12 mouse cellular contexts compared by ENCODE assay signal in genomic region chr13:103071783-103072182, GRCm38 (mm10).
A peak's percentile ranks its signal among the peaks of the same experiment; 100 is the strongest.
DNase-seq lines count a peak whose midpoint lies in the region; ATAC-seq and TF ChIP-seq lines count a peak whose summit lies in the region.
"Had no signal": no experiment of that assay in that cellular context is flagged by ENCODE, and none has a peak within 500 bp of the region (broad histone marks: within the 10 kb centered on the region; RNA-seq: fewer than 3 reads in every experiment).

No protein-coding gene starts in this region.

- in situ Hi-C loops in CH12.LX (cut with MboI; ENCODE audit: low pct_ligation_motif_present, low pct_unique_long_range_greater_than_20kb, low sequenced_read_pairs) = no loop called here

- no peak overlapping the region for H3K4me3 ChIP-seq in forebrain, postnatal 0 days (ENCODE audit: low read depth, low read length)
- H3K4me3 ChIP-seq in forebrain, embryonic 14.5 days (ENCODE audit: low read depth, low read length) = no peak overlapping the region
- no peak overlapping the region for H3K4me3 ChIP-seq in left cerebral cortex, adult 2 months
- no peak overlapping the region for H3K4me3 ChIP-seq in CH12.LX (replicated peaks in 1 of 3; ENCODE audit: low read depth in 2 of 3, low read length in 2 of 3, poor library complexity in 1 of 3)
- H3K4me3 ChIP-seq: limb, embryonic 12.5 days had no signal

- TF ChIP-seq POLR2A in CH12.LX (IDR thresholded peaks at IDR 0.05; ENCODE audit: low read depth, low read length) = no peak

- H3K4me2 ChIP-seq in forebrain, postnatal 0 days (ENCODE audit: low read depth) = no peak overlapping the region
- H3K4me2 ChIP-seq in forebrain, embryonic 14.5 days (ENCODE audit: low read length) = no peak overlapping the region
- no peak overlapping the region for H3K4me2 ChIP-seq in CH12.LX (ENCODE audit: insufficient read depth, low read depth, poor library complexity, severe bottlenecking)
- H3K4me2 ChIP-seq: limb, embryonic 12.5 days had no signal

- H3K4me1 ChIP-seq in forebrain, postnatal 0 days (ENCODE audit: insufficient read depth) = 0 out of 2 replicates have a peak, but pooled peaks cover 4% of the 10 kb centered on the region
- no peaks in the 10 kb centered on the region for H3K4me1 ChIP-seq in forebrain, embryonic 14.5 days (ENCODE audit: control insufficient read depth, insufficient read depth, low read length)
- peaks cover 6 to 10% of the 10 kb centered on the region in 2 experiments for H3K4me1 ChIP-seq in CH12.LX (ENCODE audit: control insufficient read depth in 1 of 2, insufficient read depth in 2 of 2)
- H3K4me1 ChIP-seq: limb, embryonic 12.5 days had no signal

- no peaks in the 10 kb centered on the region for H3K9me3 ChIP-seq in forebrain, postnatal 0 days (ENCODE audit: low read length)
- H3K9me3 ChIP-seq in forebrain, embryonic 14.5 days (replicated peaks; ENCODE audit: control insufficient read depth, low read length) = no peaks in the 10 kb centered on the region
- no peaks in the 10 kb centered on the region for H3K9me3 ChIP-seq in CH12.LX (replicated peaks; ENCODE audit: low read length)
- H3K9me3 ChIP-seq: limb, embryonic 12.5 days had no signal

- no peak for ATAC-seq in forebrain, postnatal 0 days
- ATAC-seq in forebrain, embryonic 14.5 days = no peak
- no peak for ATAC-seq in granulocyte monocyte progenitor cell, adult 5-6 weeks (replicated peaks; ENCODE audit: poor library complexity, severe bottlenecking)

- no peak for DNase-seq in forebrain, postnatal 0 days
- DNase-seq in forebrain, embryonic 14.5 days (ENCODE audit: low spot score) = no peak
- no peak for DNase-seq in left cerebral cortex, adult 2 months (ENCODE audit: extremely low spot score in 1 of 2, low spot score in 2 of 2)
- no peak for DNase-seq in left cerebral cortex, postnatal 36 days (ENCODE audit: low spot score in 2 of 2)
- DNase-seq in CH12.LX (ENCODE audit: extremely low read depth) = peak; percentile 27
- DNase-seq in brain, adult 2 months (ENCODE audit: low read depth, low spot score) = peak; percentile 23
- DNase-seq in left cerebral cortex, adult 8-10 months (ENCODE audit: low spot score in 2 of 2) = no peak
- DNase-seq: adrenal gland, adult 8-10 months; cerebellum, adult 9-11 months; lung, postnatal 4 days had no signal

- dilution Hi-C loops in CH12.LX (cut with MboI; ENCODE audit: extremely low pct_ligation_motif_present, extremely low pct_unique_long_range_greater_than_20kb, low sequenced_read_pairs) = no loop called here

- no peaks in the 10 kb centered on the region for H3K79me2 ChIP-seq in CH12.LX (replicated peaks; ENCODE audit: control insufficient read depth, extremely low read depth, insufficient read depth, poor library complexity, severe bottlenecking)

- WGBS in forebrain, postnatal 0 days = 83% methylated on average over 3 of the region's 3 CpGs
- 76% methylated on average over 3 of the region's 3 CpGs for WGBS in forebrain, embryonic 14.5 days

- H3K27ac ChIP-seq in forebrain, postnatal 0 days (ENCODE audit: low read depth, low read length) = no peak overlapping the region
- no peak overlapping the region for H3K27ac ChIP-seq in forebrain, embryonic 14.5 days (ENCODE audit: low read depth, low read length)
- H3K27ac ChIP-seq in left cerebral cortex, adult 2 months = no peak overlapping the region
- no peak overlapping the region for H3K27ac ChIP-seq in CH12.LX (ENCODE audit: insufficient read depth, low read depth)
- H3K27ac ChIP-seq: limb, embryonic 12.5 days had no signal

- no peaks in the 10 kb centered on the region for H3K27me3 ChIP-seq in forebrain, postnatal 0 days (ENCODE audit: insufficient read depth, low read length)
- H3K27me3 ChIP-seq in forebrain, embryonic 14.5 days (replicated peaks; ENCODE audit: control insufficient read depth, insufficient read depth, low read length) = no peaks in the 10 kb centered on the region
- no peaks in the 10 kb centered on the region for H3K27me3 ChIP-seq in CH12.LX (replicated peaks)
- H3K27me3 ChIP-seq: limb, embryonic 12.5 days had no signal

- no peaks in the 10 kb centered on the region for H3K36me3 ChIP-seq in forebrain, postnatal 0 days (ENCODE audit: insufficient read depth)
- H3K36me3 ChIP-seq in forebrain, embryonic 14.5 days (ENCODE audit: control insufficient read depth, insufficient read depth, low read length) = no peaks in the 10 kb centered on the region
- H3K36me3 ChIP-seq in CH12.LX (replicated peaks in 1 of 2; ENCODE audit: control insufficient read depth in 1 of 2, insufficient read depth in 1 of 2, low read length in 1 of 2) = no peaks in the 10 kb centered on the region
- H3K36me3 ChIP-seq: limb, embryonic 12.5 days had no signal

- intact Hi-C loops in left cerebral cortex, adult 2 months (cut with DNase I) = no loop called here
- intact Hi-C loops in left cerebral cortex, postnatal 36 days (cut with DNase I) = no loop called here

- peak; percentile 40 for TF ChIP-seq CTCF in forebrain, postnatal 0 days (IDR thresholded peaks at IDR 0.05; ENCODE audit: low read depth)
- TF ChIP-seq CTCF in left cerebral cortex, adult 2 months (IDR thresholded peaks at IDR 0.05) = peak; percentile 21
- TF ChIP-seq CTCF in CH12.LX (conservative IDR thresholded peaks at IDR 0.05 in 1 of 2, IDR thresholded peaks at IDR 0.05 in 1 of 2; ENCODE audit: low read depth in 2 of 2, low read length in 2 of 2) = peak in 1 of 2 experiments; percentile 53; a peak in 2 of 4 replicates

- peak; percentile 46 for TF ChIP-seq RAD21 in CH12.LX (IDR thresholded peaks at IDR 0.05; ENCODE audit: low read depth, low read length)

- no peak overlapping the region for H3K9ac ChIP-seq in forebrain, postnatal 0 days
- no peak overlapping the region for H3K9ac ChIP-seq in forebrain, embryonic 14.5 days (ENCODE audit: low read length)
- H3K9ac ChIP-seq in CH12.LX (ENCODE audit: insufficient read depth, low read depth) = no peak overlapping the region
- H3K9ac ChIP-seq: limb, embryonic 12.5 days had no signal

- TF ChIP-seq EP300 in CH12.LX (IDR thresholded peaks at IDR 0.05; ENCODE audit: low read length) = no peak

TF ChIP-seq in CH12.LX, 34 proteins besides CTCF, POLR2A, EP300 and RAD21:
- TF ChIP-seq SMC3 (IDR thresholded peaks at IDR 0.05; ENCODE audit: low read depth, low read length) = peak; percentile 49
- TF ChIP-seq ZMIZ1 (IDR thresholded peaks at IDR 0.05; ENCODE audit: low read depth, low read length) = no peak

Comparison
In these comparisons a context has a peak if more than half of its experiments do, and no peak if none do; other contexts are left out.
1. DNase-seq: peak in CH12.LX (single experiment) and brain, adult 2 months (single experiment); none in forebrain, postnatal 0 days (single experiment), forebrain, embryonic 14.5 days (single experiment), left cerebral cortex, adult 2 months (0 of 2), left cerebral cortex, postnatal 36 days (0 of 2) and left cerebral cortex, adult 8-10 months (0 of 2).